Mouse (Mus musculus) lung, adult 2 months (tissue): ENCODE results near the gene C2cd4c. TPM values are rescaled to one million over a fixed set of nuclear protein-coding genes. Genes with fewer than 3 reads are reported as not detected.

Source experiments
- DNase-seq: peaks from one replicate; pipeline ENCODE4 v3.0.0; 2022
- H3K4me1 ChIP-seq: fragments of 200-500 bp; 2 replicates; pipeline ENCODE4 v1.6.1; 2011; ENCODE audit warnings: low read length; ENCODE audit not compliant: control insufficient read depth, insufficient read depth
- H3K4me3 ChIP-seq: fragments of 200-500 bp; replicated peaks from 2 replicates; pipeline ENCODE3; 2011; ENCODE audit warnings: low read depth, mild to moderate bottlenecking, control low read depth, low read length; ENCODE audit errors: extremely low read depth
- CTCF ChIP-seq: fragments of 200-500 bp; IDR thresholded peaks from 2 replicates; pipeline ENCODE4 v1.5.1; 2011; ENCODE audit warnings: mild to moderate bottlenecking, low read length, control low read depth; ENCODE audit not compliant: insufficient read depth
- POLR2A ChIP-seq: fragments of 200-500 bp; IDR thresholded peaks from 2 replicates; pipeline ENCODE4 v1.6.1; 2011; ENCODE audit warnings: low read depth, mild to moderate bottlenecking, control low read depth, low read length, borderline replicate concordance; ENCODE audit errors: extremely low read depth
- WGBS: fragments of 180-500 bp; shearing (Covaris S2); methylation state at CpG from one replicate; pipeline ENCODE4 v1.1.7; 2018; 5-methylcytosine and 5-hydroxymethylcytosine counted together
- polyA plus RNA-seq: library from polyadenylated mRNA; depleted of rRNA; stranded (reverse); fragments of >200 nt; gene quantifications from 2 replicates; pipeline ENCODE4 v1.2.3, GENCODE M21; 2012

C2cd4c gene
- polyA plus RNA-seq, 1 experiment = not detected

- WGBS = 58% methylated on average over 8 of the region's 8 CpGs
- TF ChIP-seq CTCF (no peak), POLR2A (no peak)
- no peak for DNase-seq
These were observed 18.3 kb downstream of the C2cd4c start for GRCm38 (mm10) chr10:79595590-79595929.

GRCm38 (mm10) chr10:79594872-79595589, 18.8 kb downstream of the C2cd4c start:
- no peak for TF ChIP-seq POLR2A
- TF ChIP-seq CTCF = peak; percentile 97
- peak; percentile 32 for DNase-seq

More at GRCm38 (mm10) chr10:79595590-79595929, 18.3 kb downstream of the C2cd4c start:
- Histone ChIP-seq H3K4me3 (no peak overlapping the region), H3K4me1 (no peaks in the 10 kb centered on the region)

GRCm38 (mm10) chr10:79594111-79594510, 19.7 kb downstream of the C2cd4c start:
- DNase-seq = no peak
- H3K4me3 ChIP-seq = no peak overlapping the region
- WGBS = 32% methylated on average over 6 of the region's 6 CpGs
- no peaks in the 10 kb centered on the region for H3K4me1 ChIP-seq
- no peak for TF ChIP-seq CTCF
- TF ChIP-seq POLR2A = no peak

More at GRCm38 (mm10) chr10:79594872-79595589, 18.8 kb downstream of the C2cd4c start:
- no peaks in the 10 kb centered on the region for H3K4me1 ChIP-seq
- no peak overlapping the region for H3K4me3 ChIP-seq
- WGBS = 16% methylated on average over 17 of the region's 17 CpGs

- no peak for DNase-seq
- H3K4me1 ChIP-seq = no peaks in the 10 kb centered on the region
- TF ChIP-seq POLR2A (no peak), CTCF (no peak)
- 71% methylated on average over 1 of the region's 1 CpGs for WGBS
- H3K4me3 ChIP-seq = no peak overlapping the region
These were observed 23.1 kb downstream of the C2cd4c start for GRCm38 (mm10) chr10:79590702-79591101.

- Histone ChIP-seq H3K4me1 (no peaks in the 10 kb centered on the region), H3K4me3 (no peak overlapping the region)
- 59% methylated on average over 4 of the region's 4 CpGs for WGBS
- TF ChIP-seq CTCF (no peak), POLR2A (no peak)
- DNase-seq = no peak
These were observed 26.1 kb downstream of the C2cd4c start for GRCm38 (mm10) chr10:79587752-79588126.

GRCm38 (mm10) chr10:79587061-79587751, 26.6 kb downstream of the C2cd4c start, which contains the start of gene Theg:
Theg (minus strand) TSS chr10:79587331.
- TF ChIP-seq CTCF = no peak
- TF ChIP-seq POLR2A = no peak
- no peaks in the 10 kb centered on the region for H3K4me1 ChIP-seq
- no peak within 1 kb of the TSS for H3K4me3 ChIP-seq
- DNase-seq = no peak
- 75% methylated on average over 5 of the region's 5 CpGs for WGBS

GRCm38 (mm10) chr10:79586243-79586642, 27.6 kb downstream of the C2cd4c start:
- Histone ChIP-seq H3K4me3 (no peak overlapping the region), H3K4me1 (no peaks in the 10 kb centered on the region)
- WGBS = 64% methylated on average over 8 of the region's 8 CpGs
- TF ChIP-seq POLR2A (no peak), CTCF (no peak)
- no peak for DNase-seq

- Histone ChIP-seq H3K4me1 (no peaks in the 10 kb centered on the region), H3K4me3 (no peak overlapping the region)
- WGBS = 91% methylated on average over 5 of the region's 5 CpGs
- no peak for TF ChIP-seq POLR2A
- TF ChIP-seq CTCF = no peak
- DNase-seq = no peak
These were observed 28.1 kb downstream of the C2cd4c start for GRCm38 (mm10) chr10:79585723-79586122.

- WGBS = 84% methylated on average over 6 of the region's 6 CpGs
- TF ChIP-seq CTCF (no peak), POLR2A (no peak)
These were observed 28.7 kb downstream of the C2cd4c start for GRCm38 (mm10) chr10:79585136-79585535.

GRCm38 (mm10) chr10:79584426-79584825, 29.4 kb downstream of the C2cd4c start:
- Histone ChIP-seq H3K4me3 (no peak overlapping the region), H3K4me1 (no peaks in the 10 kb centered on the region)
- WGBS = 53% methylated on average over 9 of the region's 9 CpGs
- DNase-seq = no peak
- TF ChIP-seq POLR2A (no peak), CTCF (no peak)

More at GRCm38 (mm10) chr10:79585136-79585535, 28.7 kb downstream of the C2cd4c start:
- no peak for DNase-seq
- H3K4me3 ChIP-seq = no peak overlapping the region
- H3K4me1 ChIP-seq = no peaks in the 10 kb centered on the region
